Mouse (Mus musculus) monocyte, adult 5-6 weeks (primary cell): ENCODE measurements around the gene Rasl10a. TPM values are rescaled to one million over a fixed set of nuclear protein-coding genes. Genes with fewer than 3 reads are reported as not detected.

Experiments
- ATAC-seq: fragments of 153-309, 156-312 bp; replicated peaks from 2 replicates; pipeline ENCODE4 v1.8.0; 2017; ENCODE audit warnings: mild to moderate bottlenecking; ENCODE audit not compliant: low TSS enrichment, insufficient number of reproducible peaks, severe bottlenecking, poor library complexity, low FRiP score
- total RNA-seq: library from RNA; stranded (forward); fragments of 200-1000, 200-491, 200-594 nt; gene quantifications from 3 replicates; pipeline ENCODE4 v1.2.3, GENCODE M21; 2017

Rasl10a gene
- total RNA-seq, 1 experiment from 2014 or later: not detected

GRCm38 (mm10) chr11:5046321-5046926, 11.5 kb upstream of the Rasl10a start:
- ATAC-seq: no peak

DNA sequence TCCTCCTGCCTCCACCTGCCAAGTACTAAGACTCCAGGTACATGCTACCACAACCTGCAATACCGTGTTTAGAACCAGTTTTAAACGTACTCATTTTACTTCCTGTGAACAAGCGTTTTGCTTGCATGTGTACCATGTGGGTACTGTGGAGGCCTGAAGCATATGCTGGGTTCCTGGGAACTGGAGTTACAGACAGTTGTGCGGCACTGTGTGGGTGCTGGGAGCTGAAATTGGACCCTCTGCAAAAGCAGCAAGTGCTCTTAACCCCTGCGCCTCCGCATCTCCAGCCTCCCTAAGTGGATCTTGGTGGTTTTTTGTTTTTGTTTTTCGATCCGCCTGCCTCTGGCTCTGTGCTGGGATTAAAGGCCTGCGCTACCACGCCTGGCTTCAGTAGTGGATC, 6.3 kb upstream of the Rasl10a start:
- no peak for ATAC-seq

DNA sequence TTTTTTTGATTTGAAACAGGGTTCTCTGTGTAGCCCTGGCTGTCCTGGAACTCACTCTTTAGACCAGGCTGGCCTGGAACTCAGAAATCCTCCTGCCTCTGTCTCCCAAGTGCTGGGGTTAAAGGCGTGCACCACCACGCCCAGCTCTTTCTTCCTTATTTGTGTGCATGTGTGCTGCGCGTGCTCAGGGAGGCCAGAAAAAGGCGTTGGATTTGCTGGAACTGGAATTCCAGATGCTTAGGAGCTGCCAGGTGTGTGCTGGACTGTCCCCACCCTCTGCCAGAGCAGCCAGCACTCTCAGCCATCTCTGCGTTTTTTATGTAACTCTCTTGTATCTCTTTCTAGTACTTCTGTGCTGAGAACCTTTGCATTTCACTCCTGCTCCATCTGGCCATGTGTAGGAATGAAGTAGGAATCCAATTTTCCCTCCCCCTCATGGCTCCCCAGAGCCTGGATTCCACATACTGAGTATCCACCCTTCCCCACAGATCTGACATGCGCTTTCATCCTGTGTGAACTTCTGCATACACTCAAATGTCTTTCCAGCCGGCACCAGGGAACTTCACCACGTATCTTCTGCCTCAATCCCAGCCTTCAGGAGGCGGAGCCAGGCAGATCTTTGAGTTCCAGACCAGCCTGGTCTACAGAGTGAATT, 5.6 kb upstream of the Rasl10a start:
- no peak for ATAC-seq

DNA sequence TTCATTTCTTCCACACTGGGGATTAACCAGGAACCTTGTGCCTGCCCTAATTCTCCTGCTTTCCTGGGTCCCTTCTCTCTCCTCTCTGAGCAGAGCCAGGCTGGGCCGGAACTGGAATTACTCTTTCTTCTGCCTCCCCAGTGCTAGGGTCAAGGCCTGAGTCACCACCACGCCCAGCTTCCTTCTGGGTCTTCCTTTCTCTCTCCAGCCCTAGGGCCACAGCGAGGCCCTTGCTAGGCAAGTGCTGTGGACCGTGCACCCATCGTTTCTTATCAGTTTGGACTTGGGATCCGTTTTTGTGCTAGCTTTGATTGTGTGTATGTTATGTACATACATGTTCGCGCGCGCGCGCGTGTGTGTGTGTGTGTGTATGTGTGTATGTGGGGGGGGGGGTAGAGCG, 3.8 kb upstream of the Rasl10a start:
- no peak for ATAC-seq

DNA sequence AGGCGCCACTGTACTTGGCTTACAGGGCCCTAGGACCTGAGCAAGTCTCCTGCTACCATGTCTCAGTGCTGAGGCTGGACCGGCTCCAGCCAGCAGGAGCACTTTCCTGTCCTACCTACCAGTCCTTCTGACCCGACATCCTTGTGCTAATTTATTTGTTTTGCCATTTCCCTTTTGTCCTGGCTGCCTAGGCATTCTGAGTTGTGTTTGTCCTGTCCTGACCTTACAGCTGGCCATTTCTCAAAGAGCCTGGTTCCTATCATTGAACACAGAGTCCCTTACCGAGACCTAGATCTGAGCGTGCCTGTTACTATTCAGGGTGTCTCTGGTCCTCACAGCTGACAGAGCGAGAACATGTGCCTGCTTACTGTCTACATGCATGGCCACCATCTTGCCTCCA, 3.1 kb upstream of the Rasl10a start:
- ATAC-seq: no peak

- no peak for ATAC-seq
Observed at GRCm38 (mm10) chr11:5055945-5056938, 1.7 kb upstream of the Rasl10a start.

DNA sequence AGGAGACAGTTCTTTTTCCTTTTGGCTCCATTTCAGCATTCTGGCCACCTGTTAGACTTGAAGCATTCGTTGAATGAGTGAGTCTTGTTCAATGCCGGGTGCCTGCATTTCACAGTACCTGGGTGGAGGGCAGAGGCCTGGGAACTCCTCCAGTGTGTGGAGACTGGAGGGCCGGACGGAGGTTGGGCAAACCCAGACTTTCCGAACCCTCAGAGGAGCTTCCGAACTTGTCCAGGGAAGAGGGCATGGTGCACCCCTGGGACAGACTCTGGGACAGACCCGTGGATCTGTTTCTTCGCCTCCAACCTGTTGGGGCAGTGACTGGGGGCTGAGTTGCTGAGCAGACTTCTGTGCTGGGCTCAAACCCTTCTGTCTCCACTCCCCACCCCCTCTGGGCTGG, 864 bp upstream of the Rasl10a start:
- no peak for ATAC-seq

- no peak for ATAC-seq
Observed at GRCm38 (mm10) chr11:5057541-5057855, 430 bp upstream of the Rasl10a start.

GRCm38 (mm10) chr11:5058783-5059182, 855 bp downstream of the Rasl10a start:
- no peak for ATAC-seq

GRCm38 (mm10) chr11:5059230-5059629, 1.3 kb downstream of the Rasl10a start:
- ATAC-seq: no peak

- no peak for ATAC-seq
Observed at GRCm38 (mm10) chr11:5059704-5060156, 1.8 kb downstream of the Rasl10a start.

- no peak for ATAC-seq
Observed at GRCm38 (mm10) chr11:5060756-5061412, 3.0 kb downstream of the Rasl10a start.

- ATAC-seq: 0 out of 2 replicates have a peak, but pooled peaks have one; percentile 33
Observed at GRCm38 (mm10) chr11:5061413-5062139, 3.6 kb downstream of the Rasl10a start.

DNA sequence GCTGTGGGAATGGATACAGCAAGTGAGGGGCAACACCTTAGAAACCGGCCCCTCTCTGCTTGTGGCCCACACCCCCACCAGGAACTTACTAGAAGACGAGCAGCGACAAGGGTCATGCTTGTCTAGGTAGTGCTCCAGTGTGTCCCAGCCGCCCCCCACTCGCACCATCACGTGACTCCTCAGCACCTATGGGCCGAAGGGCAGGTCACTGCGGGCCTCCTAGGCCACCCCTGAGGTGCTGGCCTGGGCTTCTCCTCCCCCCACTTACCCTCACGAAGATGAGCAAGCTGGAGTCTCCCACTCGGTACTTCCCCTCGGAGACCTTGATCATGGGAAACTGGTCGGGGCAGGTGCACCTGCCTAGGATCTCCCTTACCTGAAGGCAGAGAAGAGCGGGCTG, 4.4 kb downstream of the Rasl10a start:
- ATAC-seq: no peak

- no peak for ATAC-seq
Observed at GRCm38 (mm10) chr11:5062860-5063505, 5.1 kb downstream of the Rasl10a start.

GRCm38 (mm10) chr11:5063561-5064281, 5.8 kb downstream of the Rasl10a start:
- ATAC-seq: no peak

DNA sequence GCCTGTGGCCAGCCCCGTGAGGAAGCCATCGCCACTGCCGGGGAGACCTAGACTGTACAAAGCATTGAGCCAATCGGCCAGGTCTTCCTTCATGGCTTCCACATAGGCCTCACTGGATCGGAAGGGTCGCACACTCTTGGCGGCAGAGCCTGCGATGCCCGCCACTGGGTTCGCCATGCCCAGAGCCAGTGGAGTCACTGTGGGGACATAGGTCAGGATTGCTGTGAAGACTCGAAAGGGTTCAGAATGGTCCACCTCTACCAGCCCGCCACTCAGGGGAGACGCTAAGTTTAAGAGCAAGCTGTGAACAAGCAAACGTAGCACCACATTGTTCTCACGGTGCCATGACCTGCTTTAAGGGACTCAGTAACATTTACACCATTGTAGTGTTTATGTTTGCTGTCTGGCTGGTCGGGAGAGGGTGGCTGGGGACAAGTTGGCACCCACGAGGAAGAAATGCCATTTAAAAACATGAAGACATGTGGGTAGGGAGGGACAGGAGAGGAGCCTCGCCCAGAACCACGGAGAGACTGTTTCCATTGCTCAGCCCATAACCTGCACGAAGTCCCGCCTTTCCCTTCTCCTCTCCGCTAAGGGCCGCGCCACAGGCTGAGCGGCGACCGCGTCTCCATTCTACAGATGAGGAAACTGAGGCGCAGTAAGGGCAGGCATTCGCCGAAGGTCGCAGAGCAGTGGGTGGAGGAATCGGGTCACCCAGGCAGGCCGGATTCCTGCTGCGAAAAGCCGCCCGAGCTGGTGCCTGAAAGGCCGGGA, 6.5 kb downstream of the Rasl10a start:
- ATAC-seq: no peak
